Mouse (Mus musculus): Measurements from ENCODE around the gene Senp7. TPM values are rescaled to one million over a fixed set of nuclear protein-coding genes. Genes with fewer than 3 reads are reported as not detected.

The Senp7 gene
- polyA plus RNA-seq, 1 experiment from 2014 or later = 31.1 TPM

GRCm38 (mm10) chr16:56074122-56074521 is 26.0 kb downstream of the Senp7 start:
- no peaks in the 10 kb centered on the region for H3K9me3 ChIP-seq (ENCODE audit: control insufficient read depth, low read length)
- DNase-seq (ENCODE audit: low spot score) = no peak

GRCm38 (mm10) chr16:56074565-56074964 is 26.4 kb downstream of the Senp7 start:
- no peak overlapping the region for H3K4me2 ChIP-seq (ENCODE audit: low read depth, severe bottlenecking)
- H3K9ac ChIP-seq (ENCODE audit: low read length) = no peak overlapping the region
- H3K27ac ChIP-seq (replicated peaks; ENCODE audit: low read depth, low read length) = no peak overlapping the region; the same call in 1 of the 2 replicates
- no peaks in the 10 kb centered on the region for H3K27me3 ChIP-seq (ENCODE audit: control insufficient read depth, insufficient read depth, low read length)
- DNase-seq (ENCODE audit: low spot score) = no peak
- no peak overlapping the region for H3K4me3 ChIP-seq (ENCODE audit: low read depth, low read length)
- no peak for ATAC-seq (ENCODE audit: insufficient number of reproducible peaks, low FRiP score, low TSS enrichment, low read depth)
- H3K36me3 ChIP-seq (ENCODE audit: control insufficient read depth, insufficient read depth, low read length) = no peaks in the 10 kb centered on the region
- no peaks in the 10 kb centered on the region; the same call in 1 of the 2 replicates for H3K4me1 ChIP-seq (ENCODE audit: control insufficient read depth, insufficient read depth, low read length)
- no peaks in the 10 kb centered on the region for H3K9me3 ChIP-seq (ENCODE audit: control insufficient read depth, low read length)
- 73% methylated on average over 5 of the region's 5 CpGs for WGBS

More at GRCm38 (mm10) chr16:56074122-56074521, 26.0 kb downstream of the Senp7 start:
- H3K9ac ChIP-seq (ENCODE audit: low read length) = no peak overlapping the region
- no peak overlapping the region for H3K4me2 ChIP-seq (ENCODE audit: low read depth, severe bottlenecking)
- H3K4me3 ChIP-seq (ENCODE audit: low read depth, low read length) = no peak overlapping the region
- H3K4me1 ChIP-seq (ENCODE audit: control insufficient read depth, insufficient read depth, low read length) = no peaks in the 10 kb centered on the region; the same call in 1 of the 2 replicates
- H3K27me3 ChIP-seq (ENCODE audit: control insufficient read depth, insufficient read depth, low read length) = no peaks in the 10 kb centered on the region
- H3K36me3 ChIP-seq (ENCODE audit: control insufficient read depth, insufficient read depth, low read length) = no peaks in the 10 kb centered on the region
- 94% methylated on average over 1 of the region's 1 CpGs for WGBS
- ATAC-seq (ENCODE audit: insufficient number of reproducible peaks, low FRiP score, low TSS enrichment, low read depth) = no peak
- H3K27ac ChIP-seq (replicated peaks; ENCODE audit: low read depth, low read length) = no peak overlapping the region

- Histone ChIP-seq H3K4me2 (ENCODE audit: low read depth, severe bottlenecking) (peak overlapping the region; percentile 45), H3K4me3 (ENCODE audit: low read depth, low read length) (peak overlapping the region; percentile 80), H3K9me3 (ENCODE audit: control insufficient read depth, low read length) (no peaks in the 10 kb centered on the region), H3K36me3 (ENCODE audit: control insufficient read depth, insufficient read depth, low read length) (no peaks in the 10 kb centered on the region), H3K27me3 (ENCODE audit: control insufficient read depth, insufficient read depth, low read length) (no peaks in the 10 kb centered on the region), H3K9ac (ENCODE audit: low read length) (peak overlapping the region; percentile 76), H3K4me1 (ENCODE audit: control insufficient read depth, insufficient read depth, low read length) (no peaks in the 10 kb centered on the region; the same call in 1 of the 2 replicates), H3K27ac (replicated peaks; ENCODE audit: low read depth, low read length) (peak overlapping the region; percentile 72)
- under 1% methylated on average over 44 of the region's 66 CpGs for WGBS
- DNase-seq (ENCODE audit: low spot score) = peak; percentile 91
- peak; percentile 89 for ATAC-seq (ENCODE audit: insufficient number of reproducible peaks, low FRiP score, low TSS enrichment, low read depth)
Observed at GRCm38 (mm10) chr16:56075222-56076111, 27.3 kb downstream of the Senp7 start.

- Histone ChIP-seq H3K9ac (ENCODE audit: low read length) (peak overlapping the region; percentile 76), H3K27ac (replicated peaks; ENCODE audit: low read depth, low read length) (no peak overlapping the region; the same call in 1 of the 2 replicates), H3K4me3 (ENCODE audit: low read depth, low read length) (peak overlapping the region; percentile 80), H3K4me2 (ENCODE audit: low read depth, severe bottlenecking) (peak overlapping the region; percentile 45), H3K4me1 (ENCODE audit: control insufficient read depth, insufficient read depth, low read length) (no peaks in the 10 kb centered on the region; the same call in 1 of the 2 replicates), H3K27me3 (ENCODE audit: control insufficient read depth, insufficient read depth, low read length) (no peaks in the 10 kb centered on the region), H3K9me3 (ENCODE audit: control insufficient read depth, low read length) (no peaks in the 10 kb centered on the region), H3K36me3 (ENCODE audit: control insufficient read depth, insufficient read depth, low read length) (no peaks in the 10 kb centered on the region)
- ATAC-seq (ENCODE audit: insufficient number of reproducible peaks, low FRiP score, low TSS enrichment, low read depth) (no peak), DNase-seq (ENCODE audit: low spot score) (no peak)
- 14% methylated on average over 11 of the region's 11 CpGs for WGBS
Observed at GRCm38 (mm10) chr16:56076121-56076869, 28.2 kb downstream of the Senp7 start.

- no peaks in the 10 kb centered on the region for H3K36me3 ChIP-seq (ENCODE audit: control insufficient read depth, insufficient read depth, low read length)
- H3K9me3 ChIP-seq (ENCODE audit: control insufficient read depth, low read length) = no peaks in the 10 kb centered on the region
- ATAC-seq (ENCODE audit: insufficient number of reproducible peaks, low FRiP score, low TSS enrichment, low read depth) (no peak), DNase-seq (ENCODE audit: low spot score) (no peak)
- no peaks in the 10 kb centered on the region; the same call in 1 of the 2 replicates for H3K4me1 ChIP-seq (ENCODE audit: control insufficient read depth, insufficient read depth, low read length)
- WGBS = 97% methylated on average over 1 of the region's 1 CpGs
- H3K27me3 ChIP-seq (ENCODE audit: control insufficient read depth, insufficient read depth, low read length) = no peaks in the 10 kb centered on the region
- H3K4me3 ChIP-seq (ENCODE audit: low read depth, low read length) = no peak overlapping the region
- H3K9ac ChIP-seq (ENCODE audit: low read length) = no peak overlapping the region
- no peak overlapping the region for H3K4me2 ChIP-seq (ENCODE audit: low read depth, severe bottlenecking)
- H3K27ac ChIP-seq (replicated peaks; ENCODE audit: low read depth, low read length) = no peak overlapping the region
Observed at GRCm38 (mm10) chr16:56079419-56079818, 31.3 kb downstream of the Senp7 start.

- no peak for ATAC-seq (ENCODE audit: insufficient number of reproducible peaks, low FRiP score, low TSS enrichment, low read depth)
- peak; percentile 6 for DNase-seq (ENCODE audit: low spot score)
- Histone ChIP-seq H3K4me2 (ENCODE audit: low read depth, severe bottlenecking) (no peak overlapping the region), H3K27me3 (ENCODE audit: control insufficient read depth, insufficient read depth, low read length) (no peaks in the 10 kb centered on the region), H3K27ac (replicated peaks; ENCODE audit: low read depth, low read length) (no peak overlapping the region), H3K9ac (ENCODE audit: low read length) (no peak overlapping the region), H3K4me1 (ENCODE audit: control insufficient read depth, insufficient read depth, low read length) (no peaks in the 10 kb centered on the region; the same call in 1 of the 2 replicates), H3K36me3 (ENCODE audit: control insufficient read depth, insufficient read depth, low read length) (no peaks in the 10 kb centered on the region), H3K9me3 (ENCODE audit: control insufficient read depth, low read length) (no peaks in the 10 kb centered on the region), H3K4me3 (ENCODE audit: low read depth, low read length) (no peak overlapping the region)
- WGBS = 90% methylated on average over 4 of the region's 4 CpGs
Observed at GRCm38 (mm10) chr16:56081691-56082090, 33.6 kb downstream of the Senp7 start.

- ATAC-seq (ENCODE audit: insufficient number of reproducible peaks, low FRiP score, low TSS enrichment, low read depth) = no peak
- Histone ChIP-seq H3K9me3 (ENCODE audit: control insufficient read depth, low read length) (no peaks in the 10 kb centered on the region), H3K27ac (replicated peaks; ENCODE audit: low read depth, low read length) (no peak overlapping the region), H3K36me3 (ENCODE audit: control insufficient read depth, insufficient read depth, low read length) (no peaks in the 10 kb centered on the region), H3K4me2 (ENCODE audit: low read depth, severe bottlenecking) (no peak overlapping the region), H3K9ac (ENCODE audit: low read length) (no peak overlapping the region), H3K4me1 (ENCODE audit: control insufficient read depth, insufficient read depth, low read length) (no peaks in the 10 kb centered on the region), H3K27me3 (ENCODE audit: control insufficient read depth, insufficient read depth, low read length) (no peaks in the 10 kb centered on the region), H3K4me3 (ENCODE audit: low read depth, low read length) (no peak overlapping the region)
- WGBS = 100% methylated on average over 2 of the region's 2 CpGs
- DNase-seq (ENCODE audit: low spot score) = peak; percentile 0
Observed at GRCm38 (mm10) chr16:56086336-56086735, 38.2 kb downstream of the Senp7 start.

GRCm38 (mm10) chr16:56090385-56090784 is 42.2 kb downstream of the Senp7 start:
- Histone ChIP-seq H3K4me3 (ENCODE audit: low read depth, low read length) (no peak overlapping the region), H3K4me1 (ENCODE audit: control insufficient read depth, insufficient read depth, low read length) (no peaks in the 10 kb centered on the region), H3K27ac (replicated peaks; ENCODE audit: low read depth, low read length) (no peak overlapping the region), H3K4me2 (ENCODE audit: low read depth, severe bottlenecking) (no peak overlapping the region), H3K27me3 (ENCODE audit: control insufficient read depth, insufficient read depth, low read length) (no peaks in the 10 kb centered on the region), H3K9me3 (ENCODE audit: control insufficient read depth, low read length) (no peaks in the 10 kb centered on the region), H3K36me3 (ENCODE audit: control insufficient read depth, insufficient read depth, low read length) (no peaks in the 10 kb centered on the region; the same call in 1 of the 2 replicates), H3K9ac (ENCODE audit: low read length) (no peak overlapping the region)
- no peak for ATAC-seq (ENCODE audit: insufficient number of reproducible peaks, low FRiP score, low TSS enrichment, low read depth)
- WGBS = 94% methylated on average over 2 of the region's 2 CpGs
- no peak for DNase-seq (ENCODE audit: low spot score)

Data from limb, embryonic 11.5 days (tissue).